9 mouse cellular contexts compared by ENCODE assay signal in the genomic region with DNA sequence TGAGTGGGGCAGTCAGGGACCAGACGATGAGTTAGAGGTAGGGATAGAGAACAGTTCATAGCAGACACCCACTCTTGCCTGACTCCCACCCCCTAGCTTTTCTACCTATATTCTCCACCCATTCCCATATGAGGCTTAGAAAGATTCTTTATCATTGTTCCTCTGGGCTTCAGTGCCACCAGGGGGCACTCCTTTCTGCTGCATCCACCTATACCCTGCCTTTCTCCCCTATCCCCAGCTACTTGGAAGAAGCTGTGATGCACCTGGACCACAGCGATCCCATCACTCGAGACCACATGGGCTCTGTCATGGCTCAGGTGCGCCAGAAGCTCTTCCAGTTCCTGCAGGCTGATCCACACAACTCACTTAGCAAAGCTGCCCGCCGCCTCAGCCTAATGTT. TPM values are rescaled to one million over a fixed set of nuclear protein-coding genes. Genes with fewer than 3 reads are reported as not detected.
DNase-seq lines count a peak whose midpoint lies in the region; ATAC-seq and TF ChIP-seq lines count a peak whose summit lies in the region.
"Had no signal": no experiment of that assay in that cellular context is flagged by ENCODE, and none has a peak within 500 bp of the region (broad histone marks: within the 10 kb centered on the region; RNA-seq: fewer than 3 reads in every experiment).

No protein-coding gene starts in this region.

- ATAC-seq in forebrain, embryonic 11.5 days (replicated peaks; ENCODE audit: low FRiP score): 0 out of 2 replicates have a peak, but pooled peaks have one; percentile 6
- ATAC-seq in lung, embryonic 14.5 days (ENCODE audit: insufficient read depth): no peak
- no peak for ATAC-seq in midbrain, embryonic 14.5 days (ENCODE audit: low FRiP score, low TSS enrichment)
- no peak for ATAC-seq in heart, embryonic 11.5 days (replicated peaks; ENCODE audit: insufficient number of reproducible peaks, low FRiP score, low TSS enrichment)

- peaks cover 16% of the 10 kb centered on the region for H3K36me3 ChIP-seq in forebrain, embryonic 11.5 days (ENCODE audit: control insufficient read depth, insufficient read depth, low read length)
- H3K36me3 ChIP-seq in forebrain, embryonic 10.5 days (replicated peaks): peaks cover 73% of the 10 kb centered on the region
- peaks cover 61% of the 10 kb centered on the region for H3K36me3 ChIP-seq in lung, embryonic 14.5 days (ENCODE audit: insufficient read depth)
- peaks cover 68% of the 10 kb centered on the region for H3K36me3 ChIP-seq in midbrain, embryonic 14.5 days (ENCODE audit: control insufficient read depth, insufficient read depth, low read length)
- peaks cover 35% of the 10 kb centered on the region for H3K36me3 ChIP-seq in heart, embryonic 11.5 days (ENCODE audit: control insufficient read depth, insufficient read depth, low read length)

- intact Hi-C loops in heart, postnatal 25 days (cut with DNase I): no loop called here

- no peak overlapping the region for H3K27ac ChIP-seq in forebrain, embryonic 11.5 days (ENCODE audit: low read depth, low read length)
- no peak overlapping the region for H3K27ac ChIP-seq in forebrain, embryonic 10.5 days
- no peak overlapping the region for H3K27ac ChIP-seq in lung, embryonic 14.5 days (ENCODE audit: low read depth)
- H3K27ac ChIP-seq in midbrain, embryonic 14.5 days (replicated peaks; ENCODE audit: low read depth, low read length): no peak overlapping the region
- no peak overlapping the region; the same call in 1 of the 2 replicates for H3K27ac ChIP-seq in heart, embryonic 11.5 days (ENCODE audit: low read depth, low read length)

- TF ChIP-seq CTCF in lung, embryonic 14.5 days (IDR thresholded peaks at IDR 0.05; ENCODE audit: low read depth): peak; percentile 54

- DNase-seq in forebrain, embryonic 11.5 days (ENCODE audit: low spot score): no peak
- no peak for DNase-seq in forebrain, embryonic 10.5 days (ENCODE audit: extremely low spot score, low spot score)
- DNase-seq in lung, embryonic 14.5 days: peak; percentile 8
- no peak for DNase-seq in lung, postnatal 25 days (ENCODE audit: low spot score)
- DNase-seq in adrenal gland, postnatal 14 days: peak; percentile 39
- peak; percentile 57 for DNase-seq in midbrain, embryonic 14.5 days
- DNase-seq in heart, postnatal 25 days (ENCODE audit: low spot score): no peak

- no peak overlapping the region for H3K4me2 ChIP-seq in forebrain, embryonic 11.5 days (ENCODE audit: low read depth, low read length, severe bottlenecking)
- H3K4me2 ChIP-seq in lung, embryonic 14.5 days: no peak overlapping the region
- H3K4me2 ChIP-seq in midbrain, embryonic 14.5 days (ENCODE audit: low read length): no peak overlapping the region
- H3K4me2 ChIP-seq in heart, embryonic 11.5 days: no peak overlapping the region

- no peaks in the 10 kb centered on the region for H3K9me3 ChIP-seq in forebrain, embryonic 11.5 days (ENCODE audit: control insufficient read depth, low read length)
- H3K9me3 ChIP-seq in forebrain, embryonic 10.5 days: no peaks in the 10 kb centered on the region
- H3K9me3 ChIP-seq in lung, embryonic 14.5 days (ENCODE audit: low read depth, low read length): no peaks in the 10 kb centered on the region
- H3K9me3 ChIP-seq in midbrain, embryonic 14.5 days (ENCODE audit: control insufficient read depth, low read length): no peaks in the 10 kb centered on the region
- H3K9me3 ChIP-seq in heart, embryonic 11.5 days (replicated peaks; ENCODE audit: control insufficient read depth, low read length): no peaks in the 10 kb centered on the region

- WGBS in forebrain, embryonic 11.5 days: 92% methylated on average over 6 of the region's 6 CpGs
- WGBS in forebrain, embryonic 10.5 days: 91% methylated on average over 6 of the region's 6 CpGs
- 78% methylated on average over 6 of the region's 6 CpGs for WGBS in lung, embryonic 14.5 days
- 89% methylated on average over 6 of the region's 6 CpGs for WGBS in midbrain, embryonic 14.5 days
- 86% methylated on average over 6 of the region's 6 CpGs for WGBS in heart, embryonic 11.5 days (ENCODE audit: insufficient replicate concordance)

- H3K9ac ChIP-seq in forebrain, embryonic 11.5 days (ENCODE audit: low read length): no peak overlapping the region
- no peak overlapping the region for H3K9ac ChIP-seq in lung, embryonic 14.5 days
- H3K9ac ChIP-seq in midbrain, embryonic 14.5 days (replicated peaks; ENCODE audit: low read length): no peak overlapping the region
- H3K9ac ChIP-seq in heart, embryonic 11.5 days (ENCODE audit: low read depth, low read length): no peak overlapping the region

- H3K27me3 ChIP-seq in forebrain, embryonic 11.5 days (ENCODE audit: control insufficient read depth, insufficient read depth, low read length): no peaks in the 10 kb centered on the region
- no peaks in the 10 kb centered on the region for H3K27me3 ChIP-seq in forebrain, embryonic 10.5 days (ENCODE audit: poor library complexity, severe bottlenecking)
- H3K27me3 ChIP-seq in lung, embryonic 14.5 days (ENCODE audit: insufficient read depth, low read length): no peaks in the 10 kb centered on the region
- no peaks in the 10 kb centered on the region for H3K27me3 ChIP-seq in midbrain, embryonic 14.5 days (ENCODE audit: control insufficient read depth, insufficient read depth, low read length)
- no peaks in the 10 kb centered on the region for H3K27me3 ChIP-seq in heart, embryonic 11.5 days (ENCODE audit: control insufficient read depth, insufficient read depth, low read length)

- H3K4me3 ChIP-seq in forebrain, embryonic 11.5 days (ENCODE audit: low read depth, low read length): no peak overlapping the region
- H3K4me3 ChIP-seq in forebrain, embryonic 10.5 days: no peak overlapping the region
- no peak overlapping the region for H3K4me3 ChIP-seq in lung, embryonic 14.5 days (ENCODE audit: low read depth, low read length)
- H3K4me3 ChIP-seq in midbrain, embryonic 14.5 days (replicated peaks; ENCODE audit: low read depth, low read length): no peak overlapping the region
- no peak overlapping the region for H3K4me3 ChIP-seq in heart, embryonic 11.5 days (ENCODE audit: low read depth, low read length)

- H3K4me1 ChIP-seq in forebrain, embryonic 11.5 days (replicated peaks; ENCODE audit: control insufficient read depth, insufficient read depth, low read length): peaks cover 5% of the 10 kb centered on the region; the same call in 1 of the 2 replicates
- peaks cover 10% of the 10 kb centered on the region for H3K4me1 ChIP-seq in forebrain, embryonic 10.5 days
- H3K4me1 ChIP-seq in lung, embryonic 14.5 days (ENCODE audit: insufficient read depth): no peaks in the 10 kb centered on the region
- H3K4me1 ChIP-seq in midbrain, embryonic 14.5 days (ENCODE audit: control insufficient read depth, insufficient read depth, low read length): 0 out of 2 replicates have a peak, but pooled peaks cover 7% of the 10 kb centered on the region
- no peaks in the 10 kb centered on the region for H3K4me1 ChIP-seq in heart, embryonic 11.5 days (ENCODE audit: control insufficient read depth, insufficient read depth, low read length)

RNA-seq across cellular contexts. Expression of gene Nrn1l, which starts 0.9 kb away (rescaled TPM):
- polyA plus RNA-seq in forebrain, embryonic 11.5 days (2014; fragmentation: Nextera tagmentation; extraction: Ambion mirVana): 1.1 TPM in 1 of 2 replicates, not detected in the other
- 0.33 and 0.65 TPM in 2 replicates for polyA plus RNA-seq in forebrain, embryonic 10.5 days (2016; fragmentation: Nextera tagmentation; extraction: Ambion mirVana)
- polyA plus RNA-seq in lung, embryonic 14.5 days (2014; fragmentation: Nextera tagmentation; extraction: Ambion mirVana): 0.97 TPM in 1 of 2 replicates, not detected in the other
- total RNA-seq in adrenal gland, postnatal 14 days (2021): 1.0 TPM in 1 of 2 replicates, not detected in the other
- polyA plus RNA-seq in midbrain, embryonic 14.5 days (2014; fragmentation: Nextera tagmentation; extraction: Ambion mirVana): 0.78 TPM in 1 of 2 replicates, not detected in the other
- polyA plus RNA-seq in heart, embryonic 11.5 days (2014; fragmentation: Nextera tagmentation; extraction: Ambion mirVana): 0.39 TPM in 1 of 2 replicates, not detected in the other
- total RNA-seq in heart, postnatal 25 days (2021): under 1 TPM; 0.61 to 0.65 TPM
- polyA plus RNA-seq: stomach, embryonic 16.5 days had no signal

RNA-seq across cellular contexts. Expression of gene Pskh1, which starts 7.8 kb away (rescaled TPM):
- 22.1 and 23.1 TPM in 2 replicates for polyA plus RNA-seq in forebrain, embryonic 11.5 days (2014; fragmentation: Nextera tagmentation; extraction: Ambion mirVana)
- polyA plus RNA-seq in forebrain, embryonic 10.5 days (2016; fragmentation: Nextera tagmentation; extraction: Ambion mirVana): 29.6 and 29.9 TPM in 2 replicates
- polyA plus RNA-seq in lung, embryonic 14.5 days (2014; fragmentation: Nextera tagmentation; extraction: Ambion mirVana): 32.0 and 33.7 TPM in 2 replicates
- 31.0 and 32.2 TPM in 2 replicates for total RNA-seq in adrenal gland, postnatal 14 days (2021)
- polyA plus RNA-seq in midbrain, embryonic 14.5 days (2014; fragmentation: Nextera tagmentation; extraction: Ambion mirVana): 7.9 and 10.7 TPM in 2 replicates
- polyA plus RNA-seq in heart, embryonic 11.5 days (2014; fragmentation: Nextera tagmentation; extraction: Ambion mirVana): 14.7 and 17.4 TPM in 2 replicates
- total RNA-seq in heart, postnatal 25 days (2021): 10 to 100 TPM; 16.0 to 16.6 TPM

RNA-seq across cellular contexts. Expression of gene Edc4, which starts 11.8 kb away (rescaled TPM):
- polyA plus RNA-seq in forebrain, embryonic 11.5 days (2014; fragmentation: Nextera tagmentation; extraction: Ambion mirVana): 62.7 and 65.2 TPM in 2 replicates
- 73.7 and 75.2 TPM in 2 replicates for polyA plus RNA-seq in forebrain, embryonic 10.5 days (2016; fragmentation: Nextera tagmentation; extraction: Ambion mirVana)
- polyA plus RNA-seq in lung, embryonic 14.5 days (2014; fragmentation: Nextera tagmentation; extraction: Ambion mirVana): 48.2 and 55.4 TPM in 2 replicates
- 30.1 and 33.5 TPM in 2 replicates for total RNA-seq in adrenal gland, postnatal 14 days (2021)
- 47.8 and 49.2 TPM in 2 replicates for polyA plus RNA-seq in midbrain, embryonic 14.5 days (2014; fragmentation: Nextera tagmentation; extraction: Ambion mirVana)
- polyA plus RNA-seq in heart, embryonic 11.5 days (2014; fragmentation: Nextera tagmentation; extraction: Ambion mirVana): 22.2 and 29.7 TPM in 2 replicates
- 10 to 100 TPM; 23.5 to 23.8 TPM for total RNA-seq in heart, postnatal 25 days (2021)

RNA-seq across cellular contexts. Expression of gene Nutf2, which starts 32.1 kb away (rescaled TPM):
- polyA plus RNA-seq in forebrain, embryonic 11.5 days (2014; fragmentation: Nextera tagmentation; extraction: Ambion mirVana): 355 and 371 TPM in 2 replicates
- 394 and 447 TPM in 2 replicates for polyA plus RNA-seq in forebrain, embryonic 10.5 days (2016; fragmentation: Nextera tagmentation; extraction: Ambion mirVana)
- 317 and 347 TPM in 2 replicates for polyA plus RNA-seq in lung, embryonic 14.5 days (2014; fragmentation: Nextera tagmentation; extraction: Ambion mirVana)
- total RNA-seq in adrenal gland, postnatal 14 days (2021): 22.3 and 41.4 TPM in 2 replicates
- polyA plus RNA-seq in midbrain, embryonic 14.5 days (2014; fragmentation: Nextera tagmentation; extraction: Ambion mirVana): 217 and 221 TPM in 2 replicates
- 231 and 265 TPM in 2 replicates for polyA plus RNA-seq in heart, embryonic 11.5 days (2014; fragmentation: Nextera tagmentation; extraction: Ambion mirVana)
- 10 to 100 TPM; 30.7 to 35.0 TPM for total RNA-seq in heart, postnatal 25 days (2021)

RNA-seq across cellular contexts. Expression of gene Thap11, which starts 37.5 kb away (rescaled TPM):
- polyA plus RNA-seq in forebrain, embryonic 11.5 days (2014; fragmentation: Nextera tagmentation; extraction: Ambion mirVana): 85.6 and 87.3 TPM in 2 replicates
- 80.2 and 81.3 TPM in 2 replicates for polyA plus RNA-seq in forebrain, embryonic 10.5 days (2016; fragmentation: Nextera tagmentation; extraction: Ambion mirVana)
- 62.7 and 70.7 TPM in 2 replicates for polyA plus RNA-seq in lung, embryonic 14.5 days (2014; fragmentation: Nextera tagmentation; extraction: Ambion mirVana)
- 30.9 and 31.0 TPM in 2 replicates for total RNA-seq in adrenal gland, postnatal 14 days (2021)
- 49.8 and 51.5 TPM in 2 replicates for polyA plus RNA-seq in midbrain, embryonic 14.5 days (2014; fragmentation: Nextera tagmentation; extraction: Ambion mirVana)
- polyA plus RNA-seq in heart, embryonic 11.5 days (2014; fragmentation: Nextera tagmentation; extraction: Ambion mirVana): 47.2 and 49.8 TPM in 2 replicates
- 10 to 100 TPM; 23.8 to 27.4 TPM for total RNA-seq in heart, postnatal 25 days (2021)

Comparison
In these comparisons a context has a peak if more than half of its experiments do, and no peak if none do; other contexts are left out.
1. DNase-seq: peak in lung, embryonic 14.5 days (single experiment), adrenal gland, postnatal 14 days (single experiment) and midbrain, embryonic 14.5 days (single experiment); none in forebrain, embryonic 11.5 days (single experiment), forebrain, embryonic 10.5 days (single experiment), lung, postnatal 25 days (single experiment) and heart, postnatal 25 days (single experiment).